ENCODE assay signal across 29 mouse cellular contexts in genomic region chr5:24779321-24779720, GRCm38 (mm10). TPM values are rescaled to one million over a fixed set of nuclear protein-coding genes. Genes with fewer than 3 reads are reported as not detected.
"Had no signal": no experiment of that assay in that cellular context is flagged by ENCODE, and none has a peak within 500 bp of the region (broad histone marks: within the 10 kb centered on the region; RNA-seq: fewer than 3 reads in every experiment).

No protein-coding gene starts in this region.

- H3K4me2 ChIP-seq: liver, embryonic 12.5 days had no signal

- H3K27ac ChIP-seq: gastrocnemius, adult 2 months; heart, embryonic 13.5 days; heart, embryonic 15.5 days; hindbrain, embryonic 12.5 days; hindbrain, embryonic 14.5 days; intestine, embryonic 15.5 days; limb, embryonic 13.5 days; limb, embryonic 15.5 days; liver, embryonic 12.5 days; liver, embryonic 14.5 days had no signal

- H3K9me3 ChIP-seq: heart, embryonic 13.5 days; heart, embryonic 15.5 days; intestine, embryonic 15.5 days; limb, embryonic 15.5 days; liver, embryonic 12.5 days had no signal

- H3K36me3 ChIP-seq: heart, embryonic 13.5 days; heart, embryonic 15.5 days; hindbrain, embryonic 10.5 days; hindbrain, embryonic 12.5 days; intestine, embryonic 15.5 days; limb, embryonic 13.5 days; limb, embryonic 15.5 days; liver, embryonic 12.5 days had no signal

- H3K4me3 ChIP-seq: gastrocnemius, adult 2 months; heart, embryonic 15.5 days; intestine, embryonic 15.5 days; limb, embryonic 13.5 days; limb, embryonic 15.5 days; liver, embryonic 12.5 days had no signal

- ATAC-seq: intestine, embryonic 15.5 days; intestine, postnatal 0 days; liver, embryonic 12.5 days had no signal

- DNase-seq: gastrocnemius, adult 2 months; gastrocnemius, postnatal 10 days; gastrocnemius, postnatal 25 days; heart, postnatal 14 days; heart, postnatal 36 days; kidney, adult 8-10 months; kidney, postnatal 10 days; kidney, postnatal 25 days; layer of hippocampus, adult 9-11 months; layer of hippocampus, postnatal 36 days; left cerebral cortex, postnatal 4 days had no signal

- H3K27me3 ChIP-seq: intestine, embryonic 15.5 days had no signal

- H3K9ac ChIP-seq: heart, embryonic 15.5 days; intestine, embryonic 15.5 days; limb, embryonic 15.5 days; liver, embryonic 12.5 days; liver, embryonic 14.5 days had no signal

- H3K4me1 ChIP-seq: liver, embryonic 12.5 days had no signal

RNA-seq across cellular contexts. Expression of gene Crygn, which starts 21.5 kb away (rescaled TPM):
- total RNA-seq: gastrocnemius, adult 2 months; gastrocnemius, postnatal 10 days; gastrocnemius, postnatal 25 days; gastrocnemius, postnatal 4 days; granulocyte monocyte progenitor cell, adult 5-6 weeks; heart, adult 8-10 months; heart, postnatal 36 days; left cerebral cortex, adult 18-20 months; left cerebral cortex, postnatal 10 days; left cerebral cortex, postnatal 25 days had no signal
- polyA plus RNA-seq: frontal cortex, adult 2 months; hindbrain, embryonic 12.5 days; liver, embryonic 12.5 days had no signal

RNA-seq across cellular contexts. Expression of gene Wdr86, which starts 48.8 kb away (rescaled TPM):
- total RNA-seq: gastrocnemius, adult 2 months; gastrocnemius, postnatal 25 days had no signal
